Mouse (Mus musculus) bone marrow, adult 2 months (tissue): ENCODE measurements at regions not wholly inside any gene's neighbourhood (a gene's known extent, or its start where the extent isn't known, plus 50 kb on each side); places are given as distances from the start of the nearest gene placed in this dataset.

Source experiments
- H3K27ac ChIP-seq: fragments of 200-500 bp; 2 replicates; pipeline ENCODE4 v1.5.1; 2012; ENCODE audit warnings: low read depth, mild to moderate bottlenecking, control low read depth, inconsistent platforms, low read length; ENCODE audit not compliant: control insufficient read depth, poor library complexity, insufficient read depth
- H3K4me1 ChIP-seq: fragments of 200-500 bp; 2 replicates; pipeline ENCODE4 v1.6.1; 2011; ENCODE audit warnings: low read length; ENCODE audit not compliant: control insufficient read depth, insufficient read depth
- H3K4me3 ChIP-seq: fragments of 200-500 bp; replicated peaks from 2 replicates; pipeline ENCODE3; 2011; ENCODE audit warnings: mild to moderate bottlenecking, low read depth, low read length, control low read depth; ENCODE audit not compliant: control insufficient read depth
- CTCF ChIP-seq: fragments of 200-500 bp; IDR thresholded peaks from 2 replicates; pipeline ENCODE4 v1.5.1; 2011; ENCODE audit warnings: low read length, control low read depth; ENCODE audit not compliant: control insufficient read depth, insufficient read depth
- POLR2A ChIP-seq: fragments of 200-500 bp; IDR thresholded peaks from 2 replicates; pipeline ENCODE4 v1.6.1; 2011; ENCODE audit warnings: low read depth, mild to moderate bottlenecking, control low read depth, low read length, borderline replicate concordance; ENCODE audit not compliant: control insufficient read depth
- WGBS: fragments of 180-500 bp; shearing (Covaris S2); methylation state at CpG from one replicate; pipeline ENCODE4 v1.1.7; 2018; 5-methylcytosine and 5-hydroxymethylcytosine counted together

- no peak overlapping the region for H3K4me3 ChIP-seq
- TF ChIP-seq CTCF (no peak), POLR2A (no peak)
- 66% methylated on average over 4 of the region's 4 CpGs for WGBS
- H3K27ac ChIP-seq, result no peak overlapping the region
- H3K4me1 ChIP-seq, result no peaks in the 10 kb centered on the region
Observed at GRCm38 (mm10) chr13:59279136-59279535, 305.9 kb downstream of the Agtpbp1 start.

GRCm38 (mm10) chr13:59271661-59272060, 313.4 kb downstream of the Agtpbp1 start:
- Histone ChIP-seq H3K4me1 (no peaks in the 10 kb centered on the region; the same call in 1 of the 2 replicates), H3K4me3 (no peak overlapping the region), H3K27ac (no peak overlapping the region)
- WGBS, result 46% methylated on average over 4 of the region's 4 CpGs
- TF ChIP-seq POLR2A (no peak), CTCF (no peak)

GRCm38 (mm10) chr13:59266854-59267253, 318.2 kb downstream of the Agtpbp1 start:
- H3K4me1 ChIP-seq, result no peaks in the 10 kb centered on the region; the same call in 1 of the 2 replicates
- 32% methylated on average over 4 of the region's 4 CpGs for WGBS
- no peak overlapping the region for H3K4me3 ChIP-seq
- no peak for TF ChIP-seq CTCF
- no peak for TF ChIP-seq POLR2A
- no peak overlapping the region for H3K27ac ChIP-seq

DNA sequence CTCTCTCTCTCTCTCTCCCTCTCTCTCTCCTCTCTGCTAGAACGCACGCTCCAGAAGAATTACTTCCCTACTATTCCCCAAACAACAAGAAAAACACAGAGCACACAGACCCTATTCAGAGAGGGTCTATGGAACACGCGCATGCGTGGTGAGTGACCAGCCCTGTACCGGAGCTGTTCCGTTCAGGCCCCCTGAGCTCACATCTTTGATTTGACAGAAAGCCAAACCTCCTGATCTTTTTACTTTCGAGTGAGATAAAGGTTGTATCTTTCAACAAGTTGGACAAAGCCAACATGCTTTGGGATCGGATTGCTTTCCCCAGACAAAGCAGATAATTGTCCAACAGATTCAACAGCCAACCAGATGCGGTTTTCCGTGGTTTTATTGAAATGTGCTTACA, 320.9 kb downstream of the Agtpbp1 start:
- TF ChIP-seq POLR2A (no peak), CTCF (no peak)
- Histone ChIP-seq H3K4me1 (no peaks in the 10 kb centered on the region; the same call in 1 of the 2 replicates), H3K4me3 (no peak overlapping the region), H3K27ac (no peak overlapping the region)
- WGBS, result 87% methylated on average over 11 of the region's 11 CpGs

DNA sequence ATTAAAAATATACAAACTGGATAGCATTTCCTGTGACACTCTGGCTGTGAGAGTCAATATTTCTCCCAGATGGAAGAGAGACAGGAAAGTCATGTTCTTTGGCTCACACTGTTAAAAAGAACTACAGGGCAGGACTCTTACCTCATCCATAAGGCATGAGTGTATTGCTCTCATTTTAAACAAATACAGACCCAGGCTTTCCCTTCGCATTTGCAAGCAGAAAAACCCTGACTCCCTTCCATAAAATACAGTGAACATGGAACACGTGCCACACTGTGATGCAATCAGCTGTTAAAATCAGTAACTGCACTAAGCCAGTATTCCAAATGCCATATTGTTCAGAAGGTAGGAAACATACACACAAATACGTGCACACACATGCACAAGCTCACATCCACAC, 323.1 kb downstream of the Agtpbp1 start:
- no peak overlapping the region for H3K4me3 ChIP-seq
- WGBS, result 72% methylated on average over 3 of the region's 3 CpGs
- TF ChIP-seq CTCF (no peak), POLR2A (no peak)

GRCm38 (mm10) chr13:59255798-59256435, 329.1 kb downstream of the Agtpbp1 start:
- Histone ChIP-seq H3K4me3 (no peak overlapping the region), H3K4me1 (no peaks in the 10 kb centered on the region), H3K27ac (no peak overlapping the region)
- 82% methylated on average over 12 of the region's 12 CpGs for WGBS
- TF ChIP-seq CTCF (no peak), POLR2A (no peak)

More for the DNA sequence above, 323.1 kb downstream of the Agtpbp1 start:
- Histone ChIP-seq H3K27ac (no peak overlapping the region), H3K4me1 (no peaks in the 10 kb centered on the region)

GRCm38 (mm10) chr13:59253667-59254558, 331.1 kb downstream of the Agtpbp1 start:
- H3K4me3 ChIP-seq, result no peak overlapping the region
- TF ChIP-seq CTCF (no peak), POLR2A (no peak)
- H3K4me1 ChIP-seq, result no peaks in the 10 kb centered on the region
- 72% methylated on average over 13 of the region's 13 CpGs for WGBS
- no peak overlapping the region for H3K27ac ChIP-seq

- H3K4me1 ChIP-seq, result no peaks in the 10 kb centered on the region; the same call in 1 of the 2 replicates
- H3K27ac ChIP-seq, result no peak overlapping the region
- TF ChIP-seq CTCF, result no peak
- no peak for TF ChIP-seq POLR2A
- 62% methylated on average over 12 of the region's 12 CpGs for WGBS
- H3K4me3 ChIP-seq, result no peak overlapping the region
Observed at GRCm38 (mm10) chr13:59251252-59252006, 333.6 kb downstream of the Agtpbp1 start.

DNA sequence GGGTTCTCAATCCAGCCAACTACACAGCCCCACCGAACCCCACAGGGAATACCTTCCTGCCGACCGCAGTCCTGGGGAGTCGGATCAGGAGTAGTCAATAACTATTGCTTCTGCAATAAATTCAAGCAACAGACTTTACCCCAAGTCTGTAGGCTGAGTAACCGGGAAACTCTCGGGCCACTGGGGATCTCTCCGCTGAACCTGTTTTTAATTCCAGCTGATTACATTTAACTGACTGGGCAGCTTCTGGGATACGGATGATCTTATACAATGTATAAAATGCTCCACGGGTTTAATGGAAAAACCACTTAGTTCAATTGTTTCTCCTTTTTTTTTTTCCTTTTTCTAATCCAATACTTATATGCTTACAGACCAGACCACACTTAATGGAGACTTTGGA, 336.6 kb downstream of the Agtpbp1 start:
- WGBS, result 82% methylated on average over 9 of the region's 9 CpGs

More for the DNA sequence above, 336.6 kb downstream of the Agtpbp1 start:
- Histone ChIP-seq H3K4me3 (no peak overlapping the region), H3K4me1 (peaks cover 4% of the 10 kb centered on the region), H3K27ac (no peak overlapping the region)
- no peak for TF ChIP-seq CTCF
- TF ChIP-seq POLR2A, result no peak
